Mouse (Mus musculus): ENCODE results near the gene Fam117a.

Gene Fam117a

GRCm38 (mm10) chr11:95333209-95333608, 3.6 kb upstream of the Fam117a start:
- no peak for DNase-seq (ENCODE audit: low spot score)

- no peak for DNase-seq (ENCODE audit: low spot score)
Observed at GRCm38 (mm10) chr11:95333805-95334204, 3.0 kb upstream of the Fam117a start.

- no peak for DNase-seq (ENCODE audit: low spot score)
Observed at GRCm38 (mm10) chr11:95334448-95335060, 2.3 kb upstream of the Fam117a start.

GRCm38 (mm10) chr11:95337129-95337813, 453 bp downstream of the Fam117a start:
- peak; percentile 48 for DNase-seq (ENCODE audit: low spot score)

- no peak for DNase-seq (ENCODE audit: low spot score)
Observed at GRCm38 (mm10) chr11:95337846-95338342, 1.1 kb downstream of the Fam117a start.

GRCm38 (mm10) chr11:95339471-95340021, 2.7 kb downstream of the Fam117a start:
- DNase-seq (ENCODE audit: low spot score), result no peak

- no peak for DNase-seq (ENCODE audit: low spot score)
Observed at GRCm38 (mm10) chr11:95340259-95340658, 3.4 kb downstream of the Fam117a start.

- no peak for DNase-seq (ENCODE audit: low spot score)
Observed at GRCm38 (mm10) chr11:95340664-95341063, 3.8 kb downstream of the Fam117a start.

- no peak for DNase-seq (ENCODE audit: low spot score)
Observed at GRCm38 (mm10) chr11:95343180-95343579, 6.4 kb downstream of the Fam117a start.

- no peak for DNase-seq (ENCODE audit: low spot score)
Observed at GRCm38 (mm10) chr11:95344181-95344580, 7.4 kb downstream of the Fam117a start.

- no peak for DNase-seq (ENCODE audit: low spot score)
Observed at GRCm38 (mm10) chr11:95350289-95350688, 13.5 kb downstream of the Fam117a start.

- no peak for DNase-seq (ENCODE audit: low spot score)
Observed at GRCm38 (mm10) chr11:95350960-95351359, 14.1 kb downstream of the Fam117a start.

GRCm38 (mm10) chr11:95352686-95353085, 15.9 kb downstream of the Fam117a start:
- no peak for DNase-seq (ENCODE audit: low spot score)

- no peak for DNase-seq (ENCODE audit: low spot score)
Observed at GRCm38 (mm10) chr11:95353226-95353625, 16.4 kb downstream of the Fam117a start.

GRCm38 (mm10) chr11:95354228-95354944, 17.6 kb downstream of the Fam117a start:
- DNase-seq (ENCODE audit: low spot score), result no peak

- DNase-seq (ENCODE audit: low spot score), result no peak
Observed at GRCm38 (mm10) chr11:95354945-95355660, 18.3 kb downstream of the Fam117a start.

- DNase-seq (ENCODE audit: low spot score), result no peak
Observed at GRCm38 (mm10) chr11:95355661-95356011, 18.8 kb downstream of the Fam117a start.

GRCm38 (mm10) chr11:95356039-95356438, 19.2 kb downstream of the Fam117a start:
- no peak for DNase-seq (ENCODE audit: low spot score)

GRCm38 (mm10) chr11:95356469-95357273, 19.9 kb downstream of the Fam117a start:
- peak; percentile 57 for DNase-seq (ENCODE audit: low spot score)

GRCm38 (mm10) chr11:95358263-95358662, 21.4 kb downstream of the Fam117a start:
- DNase-seq (ENCODE audit: low spot score), result no peak

GRCm38 (mm10) chr11:95364388-95364787, 27.6 kb downstream of the Fam117a start:
- DNase-seq (ENCODE audit: low spot score), result no peak
